Mouse (Mus musculus) forebrain, embryonic 10.5 days (tissue): ENCODE measurements around the gene Cpvl. TPM values are rescaled to one million over a fixed set of nuclear protein-coding genes. Genes with fewer than 3 reads are reported as not detected.

Source experiments
- DNase-seq: peaks from one replicate; pipeline ENCODE4 v3.0.0-alpha.2; 2017; ENCODE audit warnings: low spot score; ENCODE audit errors: extremely low spot score
- H3K27ac ChIP-seq: fragments of 300-500 bp; sonication (generic); 2 replicates; pipeline ENCODE4 v1.5.1; 2016; ENCODE audit warnings: mild to moderate bottlenecking
- H3K27me3 ChIP-seq: fragments of 300-500 bp; sonication (generic); 2 replicates; pipeline ENCODE4 v1.6.1; 2016; ENCODE audit warnings: mild to moderate bottlenecking; ENCODE audit not compliant: poor library complexity, severe bottlenecking
- H3K36me3 ChIP-seq: fragments of 300-500 bp; sonication (generic); replicated peaks from 2 replicates; pipeline ENCODE4 v1.6.1; 2016; ENCODE audit warnings: mild to moderate bottlenecking, moderate library complexity
- H3K4me1 ChIP-seq: fragments of 300-500 bp; sonication (generic); 2 replicates; pipeline ENCODE4 v1.6.1; 2016
- H3K4me3 ChIP-seq: fragments of 300-500 bp; sonication (generic); 2 replicates; pipeline ENCODE4 v1.5.1; 2016; ENCODE audit warnings: mild to moderate bottlenecking, moderate library complexity
- H3K9me3 ChIP-seq: fragments of 300-500 bp; sonication (generic); 2 replicates; pipeline ENCODE4 v1.6.1; 2016; ENCODE audit warnings: mild to moderate bottlenecking, moderate library complexity
- whole genome bisulfite sequencing: fragments of 180-500 bp; shearing (Covaris S2); methylation state at CpG from one replicate; pipeline ENCODE4 v1.1.7; 2016; 5-methylcytosine and 5-hydroxymethylcytosine counted together
- polyA plus RNA-seq: library from polyadenylated mRNA; unstranded; fragments of >200 nt; fragmentation: Nextera tagmentation; extraction: Ambion mirVana; gene quantifications from 2 replicates; pipeline ENCODE4 v1.2.1, GENCODE M21; 2016

The Cpvl gene
- polyA plus RNA-seq, 1 experiment from 2014 or later: not detected

DNA sequence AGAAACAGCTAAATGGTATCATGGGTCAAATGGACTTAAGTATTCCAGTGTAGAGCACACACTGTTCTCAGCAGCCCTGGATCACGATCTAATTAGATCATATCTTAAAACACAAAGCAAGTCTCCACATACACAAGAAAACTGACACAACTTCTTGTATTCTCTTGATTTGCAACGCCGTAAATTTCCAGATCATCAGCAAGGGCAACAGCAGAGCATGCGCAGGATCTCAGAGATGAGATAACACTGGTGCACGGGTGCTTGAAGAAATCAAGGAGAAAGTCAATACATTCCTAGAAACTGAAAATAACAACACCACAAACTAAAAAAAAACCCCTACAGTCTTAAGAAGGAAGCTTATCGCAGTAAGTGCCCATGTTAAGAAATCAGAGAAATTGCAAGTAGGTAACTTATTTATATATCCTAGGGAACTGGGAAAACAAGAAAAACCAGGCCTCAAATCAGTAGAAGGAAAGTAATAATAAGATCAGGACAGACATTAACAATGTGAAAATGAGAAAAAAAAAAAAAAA is 61.4 kb downstream of the Cpvl start:
- Histone ChIP-seq H3K27ac (no peak overlapping the region), H3K4me3 (no peak overlapping the region), H3K36me3 (no peaks in the 10 kb centered on the region), H3K9me3 (no peaks in the 10 kb centered on the region), H3K4me1 (peaks cover 16% of the 10 kb centered on the region), H3K27me3 (0 out of 2 replicates have a peak, but pooled peaks cover under 1% of the 10 kb centered on the region)
- no peak for DNase-seq
- WGBS: 94% methylated on average over 6 of the region's 6 CpGs

DNA sequence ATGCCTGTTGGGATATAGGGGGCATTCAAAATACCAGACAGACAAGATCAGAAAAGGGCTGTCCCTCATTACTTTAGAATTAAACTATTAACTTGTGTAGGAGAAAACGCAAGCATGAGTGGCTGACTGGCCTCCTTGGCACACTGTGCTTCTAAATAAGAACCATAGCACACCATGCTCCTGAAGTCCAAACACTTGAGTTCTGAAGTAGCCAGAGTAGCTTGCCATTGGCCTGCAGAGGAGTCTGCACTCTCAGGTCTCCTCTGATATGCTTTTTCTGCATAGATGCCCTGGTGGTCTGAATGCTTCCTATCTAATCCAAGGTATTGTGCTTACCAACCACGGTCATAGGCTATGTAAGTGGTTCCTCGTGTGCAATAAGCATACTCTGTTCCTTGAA is 63.1 kb downstream of the Cpvl start:
- no peak overlapping the region for H3K4me3 ChIP-seq
- no peaks in the 10 kb centered on the region for H3K9me3 ChIP-seq
- H3K36me3 ChIP-seq: no peaks in the 10 kb centered on the region
- H3K27me3 ChIP-seq: peaks cover 11% of the 10 kb centered on the region
- DNase-seq: no peak
- peaks cover 19% of the 10 kb centered on the region for H3K4me1 ChIP-seq
- H3K27ac ChIP-seq: no peak overlapping the region
- WGBS: 86% methylated on average over 3 of the region's 3 CpGs

DNA sequence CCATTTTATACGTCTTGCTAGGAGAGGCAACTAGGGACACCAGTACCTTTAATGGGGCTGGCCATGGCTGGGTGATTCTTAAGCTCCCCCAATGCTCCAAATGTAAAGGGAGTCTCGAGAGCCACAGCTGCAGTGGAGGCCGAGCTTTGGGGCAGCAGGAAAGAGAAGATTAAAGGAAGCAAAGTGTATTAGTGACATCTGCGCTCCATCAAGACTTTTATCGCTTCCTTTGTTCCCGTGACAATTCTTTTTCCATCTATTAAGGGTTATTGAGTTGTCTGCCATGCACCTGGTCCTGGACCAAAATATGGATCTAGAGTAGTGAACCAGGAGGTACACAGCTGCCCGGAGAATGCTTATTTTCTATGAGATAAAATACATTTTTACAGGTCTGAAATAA is 65.3 kb downstream of the Cpvl start:
- Histone ChIP-seq H3K36me3 (no peaks in the 10 kb centered on the region), H3K9me3 (no peaks in the 10 kb centered on the region), H3K27ac (no peak overlapping the region), H3K4me3 (no peak overlapping the region), H3K27me3 (peaks cover 11% of the 10 kb centered on the region), H3K4me1 (peaks cover 39% of the 10 kb centered on the region)
- DNase-seq: no peak
- 51% methylated on average over 7 of the region's 7 CpGs for WGBS

DNA sequence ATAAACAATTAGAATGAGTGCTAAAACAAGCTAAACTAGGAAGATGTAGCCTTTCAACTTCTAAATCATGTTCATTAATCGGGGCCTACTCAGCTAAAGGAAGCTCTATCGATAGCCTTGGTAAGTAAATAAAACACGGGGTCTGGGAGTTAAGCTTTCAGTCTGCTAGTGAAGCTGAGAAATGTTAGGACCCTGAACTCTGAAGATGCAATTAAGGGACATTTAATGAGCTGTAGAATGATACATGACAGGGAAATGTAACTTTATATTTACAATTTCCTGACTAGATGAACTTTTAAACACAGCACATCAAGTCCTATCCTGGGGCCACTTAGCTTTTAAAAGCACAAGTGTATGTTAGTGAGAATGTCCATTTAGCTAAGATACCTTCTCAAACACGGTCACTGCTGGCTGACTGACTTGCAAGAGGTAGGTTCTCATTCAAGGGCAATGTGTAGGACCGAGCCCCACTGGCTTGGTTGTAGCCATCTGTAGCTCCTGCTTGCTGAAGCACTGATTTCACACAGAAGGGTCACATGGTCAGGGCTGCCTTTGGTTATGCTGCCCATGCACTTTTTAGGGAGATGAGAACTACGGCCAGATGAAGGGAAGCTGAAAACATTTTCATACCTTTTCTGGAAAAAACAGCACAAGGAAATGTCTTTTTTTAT is 66.2 kb downstream of the Cpvl start:
- Histone ChIP-seq H3K27ac (no peak overlapping the region), H3K4me3 (no peak overlapping the region), H3K4me1 (peaks cover 48% of the 10 kb centered on the region), H3K27me3 (peaks cover 15% of the 10 kb centered on the region), H3K9me3 (no peaks in the 10 kb centered on the region), H3K36me3 (no peaks in the 10 kb centered on the region)
- WGBS: 91% methylated on average over 6 of the region's 6 CpGs
- DNase-seq: no peak

DNA sequence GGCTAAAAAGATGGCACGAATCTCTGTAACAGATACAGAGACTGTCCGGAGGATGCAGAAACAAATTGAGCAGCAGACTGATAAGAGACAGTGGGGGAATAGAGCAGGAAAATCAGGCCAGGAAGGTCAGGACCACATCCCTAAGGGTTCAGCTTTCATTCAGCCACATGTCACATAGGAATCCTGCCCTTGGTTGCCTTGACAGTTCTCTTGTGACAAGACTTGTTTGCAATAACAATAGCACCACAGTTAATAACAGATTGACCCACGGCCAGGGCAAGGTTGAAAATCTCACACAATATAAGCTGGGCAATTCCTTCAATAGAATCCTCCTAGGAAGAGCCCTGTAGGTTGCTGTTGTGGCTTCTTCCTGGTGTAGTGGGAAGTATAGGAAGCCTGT is 68.5 kb downstream of the Cpvl start:
- H3K4me3 ChIP-seq: no peak overlapping the region
- peaks cover 21% of the 10 kb centered on the region for H3K27me3 ChIP-seq
- no peaks in the 10 kb centered on the region for H3K9me3 ChIP-seq
- no peak for DNase-seq
- 29% methylated on average over 3 of the region's 3 CpGs for WGBS
- peaks cover 71% of the 10 kb centered on the region for H3K4me1 ChIP-seq
- H3K27ac ChIP-seq: no peak overlapping the region
- H3K36me3 ChIP-seq: no peaks in the 10 kb centered on the region

DNA sequence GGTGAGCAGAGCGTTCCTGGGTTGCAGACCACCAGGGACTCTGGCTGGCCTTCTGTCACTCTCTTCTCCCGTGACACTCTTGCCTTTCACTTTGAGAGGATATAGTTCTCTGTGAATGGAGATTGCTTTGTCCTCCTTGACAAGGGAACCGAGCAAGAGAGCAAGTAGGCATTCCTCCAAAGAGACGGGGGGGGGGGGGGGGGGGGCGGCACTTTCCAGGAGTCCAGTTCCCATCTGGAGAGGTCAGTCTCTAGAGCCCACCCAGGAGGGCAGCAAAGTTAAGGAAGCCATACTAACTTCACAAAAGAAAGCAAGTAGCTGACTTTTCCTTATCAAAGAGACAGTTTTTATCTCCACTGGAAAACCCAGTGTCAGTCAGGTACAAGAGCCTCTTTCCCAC is 69.0 kb downstream of the Cpvl start:
- Histone ChIP-seq H3K27me3 (peaks cover 21% of the 10 kb centered on the region), H3K36me3 (no peaks in the 10 kb centered on the region), H3K27ac (no peak overlapping the region), H3K9me3 (no peaks in the 10 kb centered on the region), H3K4me3 (no peak overlapping the region), H3K4me1 (peaks cover 76% of the 10 kb centered on the region)
- no peak for DNase-seq
- WGBS: 13% methylated on average over 4 of the region's 5 CpGs

DNA sequence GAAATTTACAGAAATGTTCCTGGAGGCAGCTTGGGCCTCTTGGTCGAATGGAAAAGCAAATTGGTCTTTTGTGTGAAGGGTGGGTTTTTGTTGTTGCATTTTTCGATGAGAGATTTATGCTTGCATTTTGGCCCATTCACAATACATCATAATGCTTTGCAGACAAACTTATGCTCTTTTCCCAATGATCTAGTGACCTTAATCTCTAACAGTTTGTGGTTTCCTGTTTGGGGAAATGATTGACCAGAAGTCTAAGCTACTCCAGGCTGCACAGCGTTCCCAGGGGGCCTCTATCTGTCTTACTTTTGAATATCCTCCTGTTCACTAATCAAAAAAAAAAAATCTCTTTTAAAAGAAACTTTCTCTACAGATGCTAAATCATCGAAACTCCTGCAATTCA is 71.6 kb downstream of the Cpvl start:
- H3K36me3 ChIP-seq: no peaks in the 10 kb centered on the region
- H3K4me3 ChIP-seq: no peak overlapping the region
- H3K27me3 ChIP-seq: peaks cover 19% of the 10 kb centered on the region
- no peaks in the 10 kb centered on the region for H3K9me3 ChIP-seq
- no peak for DNase-seq
- H3K4me1 ChIP-seq: peaks cover 64% of the 10 kb centered on the region
- H3K27ac ChIP-seq: 0 out of 2 replicates have a peak overlapping the region, but pooled peaks have one; percentile 6
- 61% methylated on average over 4 of the region's 4 CpGs for WGBS

DNA sequence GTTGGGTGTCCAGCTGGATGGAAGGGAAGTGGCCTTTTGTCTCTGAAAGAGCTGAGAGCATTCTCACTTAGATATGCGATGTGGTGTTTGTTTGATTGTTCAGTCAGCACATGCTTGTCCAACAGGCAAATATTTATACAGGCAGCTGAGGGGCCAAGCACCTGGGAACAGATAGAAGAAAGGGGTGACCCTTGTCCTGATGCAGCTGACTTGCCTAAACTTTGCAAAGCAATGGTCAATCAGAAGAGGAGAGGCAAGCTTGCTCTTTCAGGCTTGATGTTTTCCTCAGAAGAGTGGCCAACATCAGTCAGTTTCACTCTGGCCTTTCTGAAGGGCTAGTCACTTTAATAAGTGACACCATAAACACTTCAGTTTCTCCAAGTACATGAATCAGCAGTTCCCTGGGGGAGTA is 72.4 kb downstream of the Cpvl start:
- H3K27ac ChIP-seq: peak overlapping the region; percentile 33; the same call in 1 of the 2 replicates
- no peaks in the 10 kb centered on the region for H3K9me3 ChIP-seq
- 88% methylated on average over 1 of the region's 1 CpGs for WGBS
- H3K27me3 ChIP-seq: peaks cover 11% of the 10 kb centered on the region; the same call in 1 of the 2 replicates
- no peak for DNase-seq
- H3K36me3 ChIP-seq: no peaks in the 10 kb centered on the region
- H3K4me3 ChIP-seq: no peak overlapping the region
- peaks cover 64% of the 10 kb centered on the region for H3K4me1 ChIP-seq

DNA sequence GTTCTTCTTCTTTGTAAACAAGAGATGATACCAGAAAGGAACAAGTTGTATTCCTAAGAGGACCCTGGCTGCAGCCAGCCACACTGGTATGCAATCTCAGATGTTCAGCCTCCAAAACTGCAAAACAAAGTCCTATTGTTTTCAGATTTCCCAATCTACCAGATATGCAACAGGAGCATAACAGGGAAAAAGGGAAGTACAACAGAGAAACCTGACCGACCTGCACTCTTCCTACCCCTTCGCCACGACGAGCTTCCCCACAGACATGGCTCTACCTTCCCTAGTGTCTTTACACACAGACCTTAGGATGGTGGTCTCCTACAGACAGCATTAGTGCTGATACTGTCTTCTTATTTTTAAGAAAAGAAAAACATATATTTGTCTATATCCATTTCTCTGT is 72.9 kb downstream of the Cpvl start:
- no peak overlapping the region for H3K27ac ChIP-seq
- H3K27me3 ChIP-seq: 0 out of 2 replicates have a peak, but pooled peaks cover 10% of the 10 kb centered on the region
- DNase-seq: no peak
- H3K9me3 ChIP-seq: no peaks in the 10 kb centered on the region
- H3K4me1 ChIP-seq: peaks cover 63% of the 10 kb centered on the region
- no peaks in the 10 kb centered on the region for H3K36me3 ChIP-seq
- H3K4me3 ChIP-seq: no peak overlapping the region
- 85% methylated on average over 4 of the region's 4 CpGs for WGBS

DNA sequence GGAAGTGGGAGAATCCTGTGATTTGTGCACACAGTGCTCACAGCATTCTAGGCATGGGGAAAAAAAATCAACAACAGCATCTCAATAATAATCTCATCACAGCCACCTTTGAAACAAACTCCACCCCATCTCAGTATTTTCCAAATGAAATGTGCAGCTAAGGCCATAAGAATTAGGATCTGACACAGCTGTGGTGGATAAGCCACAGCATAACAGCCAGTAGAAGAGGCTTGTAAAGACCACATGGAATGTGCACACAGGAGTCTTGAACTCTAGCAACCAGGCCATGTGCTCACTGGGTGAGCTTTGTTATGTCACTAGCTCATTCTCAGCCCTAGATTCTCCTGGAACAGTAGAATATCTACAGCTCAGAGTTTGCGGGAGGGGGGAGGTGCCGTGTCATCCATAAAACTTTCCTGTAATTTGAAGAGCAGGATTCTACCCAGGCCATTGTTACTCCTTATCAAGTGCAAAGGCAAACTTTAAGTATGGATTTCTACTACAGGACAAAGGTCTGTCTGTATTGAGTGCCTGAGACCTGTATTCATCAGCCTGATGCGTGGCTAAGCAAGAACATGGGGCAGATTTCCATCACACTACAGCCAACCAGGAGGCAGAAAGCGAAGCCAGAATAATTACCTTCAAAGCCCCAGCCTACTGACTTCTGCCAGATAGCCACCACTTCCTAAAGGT is 73.6 kb downstream of the Cpvl start:
- WGBS: 90% methylated on average over 4 of the region's 4 CpGs
- no peak for DNase-seq
- no peaks in the 10 kb centered on the region for H3K9me3 ChIP-seq
- no peak overlapping the region for H3K27ac ChIP-seq
- peaks cover 14% of the 10 kb centered on the region for H3K27me3 ChIP-seq
- H3K36me3 ChIP-seq: no peaks in the 10 kb centered on the region
- no peak overlapping the region for H3K4me3 ChIP-seq
- H3K4me1 ChIP-seq: peaks cover 56% of the 10 kb centered on the region

DNA sequence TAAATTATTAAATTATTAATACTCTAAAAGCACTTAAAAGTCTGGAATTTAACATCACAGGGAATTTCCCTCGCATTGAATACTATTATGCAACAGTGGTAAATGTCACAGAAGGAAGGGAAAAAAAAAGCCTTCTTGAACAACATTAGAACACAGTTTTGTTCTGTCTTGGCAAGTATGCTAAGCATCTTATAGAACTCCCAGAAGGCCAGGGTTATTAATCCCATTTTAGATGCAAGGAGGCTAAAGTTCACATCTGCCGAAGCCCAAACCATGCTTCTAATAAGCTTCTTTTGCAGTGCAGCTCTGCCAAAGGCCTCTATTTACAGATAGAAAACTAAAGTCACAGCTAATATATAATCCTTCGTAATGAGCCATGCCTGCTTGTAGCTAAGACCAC is 74.3 kb downstream of the Cpvl start:
- Histone ChIP-seq H3K36me3 (no peaks in the 10 kb centered on the region), H3K9me3 (no peaks in the 10 kb centered on the region), H3K4me1 (peaks cover 49% of the 10 kb centered on the region), H3K27ac (no peak overlapping the region), H3K27me3 (peaks cover 21% of the 10 kb centered on the region), H3K4me3 (no peak overlapping the region)
- no peak for DNase-seq
- WGBS: 81% methylated on average over 3 of the region's 3 CpGs

DNA sequence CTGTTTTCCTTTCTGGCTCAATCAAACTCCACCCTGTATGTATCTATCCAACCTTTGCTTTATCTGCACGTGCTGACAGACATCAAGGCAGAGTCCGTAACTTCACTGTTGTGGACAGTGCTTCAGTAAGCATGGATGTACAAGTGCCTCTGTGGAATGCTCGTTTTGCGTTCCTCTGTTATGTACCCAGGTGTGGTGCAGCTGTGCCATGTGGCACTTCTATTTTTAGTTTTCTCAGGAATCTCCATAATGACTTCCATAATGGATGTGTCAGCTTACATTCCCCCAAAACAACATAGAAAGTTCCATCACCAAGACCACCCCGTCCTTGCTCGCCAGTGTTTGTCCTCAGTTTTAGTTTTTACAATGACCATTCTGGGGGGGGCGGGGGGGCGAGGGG is 76.7 kb downstream of the Cpvl start:
- DNase-seq: no peak
- H3K27ac ChIP-seq: no peak overlapping the region

DNA sequence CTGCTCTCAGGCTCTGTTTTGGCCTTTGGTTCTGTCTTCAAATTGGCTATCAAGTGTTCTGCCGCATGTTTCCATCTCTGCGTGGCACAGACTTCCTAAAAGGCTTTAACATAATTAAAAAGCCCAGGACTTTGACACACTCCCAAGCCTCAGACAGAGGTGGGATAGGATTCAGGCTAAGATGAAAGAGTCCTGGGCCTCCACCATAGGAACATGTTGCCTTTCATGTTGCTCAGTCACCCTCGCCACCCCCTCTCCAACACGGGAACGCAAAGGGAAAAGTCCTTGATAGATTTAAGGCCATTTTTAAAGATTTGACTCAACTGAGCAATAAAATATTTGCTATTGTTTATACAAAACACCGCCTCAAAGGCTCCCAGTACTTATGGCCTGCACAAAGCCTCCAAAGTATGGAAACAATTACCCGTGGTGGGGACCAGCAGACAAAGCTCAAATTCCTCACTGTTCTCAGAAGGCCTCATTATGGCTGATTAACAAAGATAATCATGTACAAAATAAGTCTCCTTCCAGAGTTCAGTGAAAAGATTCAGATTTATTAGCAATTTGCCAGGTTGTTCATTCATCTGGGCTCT is 80.5 kb downstream of the Cpvl start:
- DNase-seq: no peak
- Histone ChIP-seq H3K36me3 (no peaks in the 10 kb centered on the region), H3K27me3 (peaks cover 21% of the 10 kb centered on the region), H3K4me1 (peaks cover 16% of the 10 kb centered on the region), H3K27ac (0 out of 2 replicates have a peak overlapping the region, but pooled peaks have one; percentile 30), H3K9me3 (no peaks in the 10 kb centered on the region), H3K4me3 (no peak overlapping the region)
- WGBS: 41% methylated on average over 7 of the region's 7 CpGs

More for the DNA sequence above, 76.7 kb downstream of the Cpvl start:
- 79% methylated on average over 8 of the region's 8 CpGs for whole genome bisulfite sequencing
- Histone ChIP-seq H3K27me3 (peaks cover 22% of the 10 kb centered on the region), H3K36me3 (no peaks in the 10 kb centered on the region), H3K4me3 (no peak overlapping the region), H3K4me1 (peaks cover 43% of the 10 kb centered on the region), H3K9me3 (no peaks in the 10 kb centered on the region)
